Mouse (Mus musculus): ENCODE data around the gene Il2rg. TPM values are rescaled to one million over a fixed set of nuclear protein-coding genes. Genes with fewer than 3 reads are reported as not detected.

Gene Il2rg
- polyA plus RNA-seq (2012; rRNA removed) = 6.1 and 7.9 TPM in 2 replicates

GRCm38 (mm10) chrX:101268025-101268754 lies at the start of gene Il2rg:
TSS of gene Il2rg (minus strand) at chrX:101268255.

GRCm38 (mm10) chrX:101299055-101299454 lies 31.0 kb upstream of the Il2rg start, which contains the start of gene Nlgn3:
TSS of gene Nlgn3 (plus strand) at chrX:101299168.

GRCm38 (mm10) chrX:101273875-101274738 lies 6.1 kb upstream of the Il2rg start, which contains the start of gene Med12:
TSS of gene Med12 (plus strand) at chrX:101274030.

GRCm38 (mm10) chrX:101268755-101269124 lies 685 bp upstream of the Il2rg start, which contains the start of gene Gm20489:
TSS of gene Gm20489 (minus strand) at chrX:101269023.

GRCm38 (mm10) chrX:101263892-101264291 lies 4.2 kb downstream of the Il2rg start, which contains the start of gene Gm614:
TSS of gene Gm614 (minus strand) at chrX:101263992.

GRCm38 (mm10) chrX:101253952-101254729 lies 13.9 kb downstream of the Il2rg start, which contains the start of gene Foxo4:
TSS of gene Foxo4 (plus strand) at chrX:101254528.

GRCm38 (mm10) chrX:101221834-101222795 lies 45.9 kb downstream of the Il2rg start, which contains the start of gene Snx12:
TSS of gene Snx12 (minus strand) at chrX:101222563.

Other genes with a start within 250 kb of the Il2rg start
- gene Tex11, start 208.6 kb downstream of the Il2rg start, polyA plus RNA-seq (2012; rRNA removed) = 0.01 and 0.02 TPM in 2 replicates
- gene Slc7a3, start 182.2 kb downstream of the Il2rg start, polyA plus RNA-seq (2012; rRNA removed) = 0.43 and 0.76 TPM in 2 replicates
- 10.7 and 12.1 TPM in 2 replicates for gene Snx12, start 45.7 kb downstream of the Il2rg start, polyA plus RNA-seq (2012; rRNA removed)
- gene Foxo4, start 13.7 kb downstream of the Il2rg start, polyA plus RNA-seq (2012; rRNA removed) = 8.7 and 10.4 TPM in 2 replicates
- gene Gm614, start 4.3 kb downstream of the Il2rg start, polyA plus RNA-seq (2012; rRNA removed) = 0.08 TPM in 1 of 2 replicates, not detected in the other
- gene Gm20489, start 768 bp upstream of the Il2rg start, polyA plus RNA-seq (2012; rRNA removed) = not detected in 2 replicates
- gene Med12, start 5.8 kb upstream of the Il2rg start, polyA plus RNA-seq (2012; rRNA removed) = 25.1 and 30.0 TPM in 2 replicates
- gene Nlgn3, start 30.9 kb upstream of the Il2rg start, polyA plus RNA-seq (2012; rRNA removed) = 0.05 and 0.08 TPM in 2 replicates
- 42.1 and 45.2 TPM in 2 replicates for gene Gjb1, start 108.1 kb upstream of the Il2rg start, polyA plus RNA-seq (2012; rRNA removed)
- gene Zmym3, start 152.6 kb upstream of the Il2rg start, polyA plus RNA-seq (2012; rRNA removed) = 11.3 and 12.1 TPM in 2 replicates
- 134 TPM in 2 replicates for gene Nono, start 161.1 kb upstream of the Il2rg start, polyA plus RNA-seq (2012; rRNA removed)
- gene Itgb1bp2, start 180.8 kb upstream of the Il2rg start, polyA plus RNA-seq (2012; rRNA removed) = 0.98 and 3.6 TPM in 2 replicates